Mouse (Mus musculus): ENCODE measurements around the gene Asb18.

GRCm38 (mm10) chr1:89922282-89922681 lies 92.2 kb downstream of the Asb18 start:
- no peak for TF ChIP-seq CTCF (IDR thresholded peaks at IDR 0.05; ENCODE audit: insufficient read depth, low read depth, low read length)
- no peak for TF ChIP-seq POLR2A (IDR thresholded peaks at IDR 0.05; ENCODE audit: insufficient read depth, low read depth, low read length)

All from olfactory bulb, adult 2 months (tissue).